Comparison of ENCODE assay signal across 11 mouse cellular contexts in genomic region chr11:32780747-32781536, GRCm38 (mm10). TPM values are rescaled to one million over a fixed set of nuclear protein-coding genes. Genes with fewer than 3 reads are reported as not detected.
DNase-seq lines count a peak whose midpoint lies in the region.
"Had no signal": no experiment of that assay in that cellular context is flagged by ENCODE, and none has a peak within 500 bp of the region (broad histone marks: within the 10 kb centered on the region; RNA-seq: fewer than 3 reads in every experiment).

No protein-coding gene starts in this region.

- DNase-seq in cerebellum, postnatal 10 days = peak; percentile 12 to 17
- DNase-seq in cerebellum, postnatal 14 days = no peak
- peak; percentile 10 to 29 for DNase-seq in left cerebral cortex, postnatal 25 days (ENCODE audit: low spot score in 2 of 2)
- no peak for DNase-seq in left cerebral cortex, adult 11 months (ENCODE audit: low spot score)
- peak; percentile 43 for DNase-seq in kidney, postnatal 14 days
- DNase-seq in right cerebral cortex, postnatal 25 days = peak; percentile 6
- no peak for DNase-seq in gastrocnemius, adult 18-20 months (ENCODE audit: low spot score)
- DNase-seq in thymus, postnatal 0 days (ENCODE audit: low spot score) = no peak
- DNase-seq: lung, embryonic 14.5 days; thymus, postnatal 4 days had no signal

- intact Hi-C loops in left cerebral cortex, postnatal 25 days (cut with DNase I) = no loop called here

RNA-seq across cellular contexts. Expression of gene Smim23, which starts 43.5 kb away (rescaled TPM):
- not detected for total RNA-seq in left cerebral cortex, postnatal 25 days (2021)
- total RNA-seq in gastrocnemius, adult 18-20 months (2021) = not detected
- polyA plus RNA-seq in thymus, postnatal 0 days (2015; fragmentation: Nextera tagmentation; extraction: Ambion mirVana) = not detected in 2 replicates
- polyA plus RNA-seq: C2C12; lung, embryonic 14.5 days had no signal

Comparison
In these comparisons a context has a peak if more than half of its experiments do, and no peak if none do; other contexts are left out.
1. DNase-seq: peak in cerebellum, postnatal 10 days (2 of 2), left cerebral cortex, postnatal 25 days (2 of 2), kidney, postnatal 14 days (single experiment) and right cerebral cortex, postnatal 25 days (single experiment); none in cerebellum, postnatal 14 days (0 of 2), left cerebral cortex, adult 11 months (single experiment), gastrocnemius, adult 18-20 months (single experiment) and thymus, postnatal 0 days (single experiment).